In genomic region chr9:60052415-60052814, GRCm38 (mm10) we compare ENCODE assay signal across 15 mouse cellular contexts.
A peak's percentile ranks its signal among the peaks of the same experiment; 100 is the strongest.
DNase-seq lines count a peak whose midpoint lies in the region; ATAC-seq and TF ChIP-seq lines count a peak whose summit lies in the region.
"Had no signal": no experiment of that assay in that cellular context is flagged by ENCODE, and none has a peak within 500 bp of the region (broad histone marks: within the 10 kb centered on the region; RNA-seq: fewer than 3 reads in every experiment).

No protein-coding gene starts in this region.

- no peak for TF ChIP-seq EP300 in lung, postnatal 0 days (IDR thresholded peaks at IDR 0.05)
- TF ChIP-seq EP300 in ES-Bruce4 (IDR thresholded peaks at IDR 0.05; ENCODE audit: insufficient read depth, low read depth, low read length) = no peak

- peak; percentile 49 for TF ChIP-seq CTCF in intestine, postnatal 0 days (IDR thresholded peaks at IDR 0.05; ENCODE audit: low read depth)
- TF ChIP-seq CTCF in lung, postnatal 0 days (IDR thresholded peaks at IDR 0.05) = peak; percentile 21; the same call in 1 of the 2 replicates
- peak; percentile 57 for TF ChIP-seq CTCF in ES-Bruce4 (IDR thresholded peaks at IDR 0.05; ENCODE audit: low read depth, low read length)

- TF ChIP-seq POLR2A in ES-Bruce4 (IDR thresholded peaks at IDR 0.05; ENCODE audit: insufficient read depth, low read length) = no peak

- H3K36me3 ChIP-seq in intestine, postnatal 0 days (ENCODE audit: control insufficient read depth, insufficient read depth) = no peaks in the 10 kb centered on the region
- H3K36me3 ChIP-seq in intestine, embryonic 16.5 days (ENCODE audit: control insufficient read depth, insufficient read depth, low read length) = no peaks in the 10 kb centered on the region
- no peaks in the 10 kb centered on the region for H3K36me3 ChIP-seq in lung, postnatal 0 days (ENCODE audit: insufficient read depth, low read length)
- no peaks in the 10 kb centered on the region for H3K36me3 ChIP-seq in ES-Bruce4 (ENCODE audit: control insufficient read depth, insufficient read depth, low read length, poor library complexity, severe bottlenecking)
- H3K36me3 ChIP-seq: embryonic facial prominence, embryonic 12.5 days; forebrain, embryonic 10.5 days; G1E; hindbrain, embryonic 10.5 days; neural tube, embryonic 15.5 days; stomach, embryonic 15.5 days had no signal

- no peak overlapping the region for H3K9ac ChIP-seq in intestine, postnatal 0 days (ENCODE audit: low read depth, low read length)
- H3K9ac ChIP-seq in intestine, embryonic 16.5 days (ENCODE audit: low read depth, low read length) = no peak overlapping the region
- H3K9ac ChIP-seq in lung, postnatal 0 days (replicated peaks; ENCODE audit: low read depth) = no peak overlapping the region
- H3K9ac ChIP-seq in ES-Bruce4 (ENCODE audit: low read depth, poor library complexity, severe bottlenecking) = no peak overlapping the region
- H3K9ac ChIP-seq: embryonic facial prominence, embryonic 12.5 days; neural tube, embryonic 15.5 days; stomach, embryonic 15.5 days had no signal

- no peak for DNase-seq in lung, postnatal 0 days (ENCODE audit: low spot score)
- no peak for DNase-seq in lung, postnatal 10 days
- peak; percentile 12 for DNase-seq in induced T-regulatory cell, adult 2 months (ENCODE audit: low read depth)
- DNase-seq in retina, embryonic 14.5 days (ENCODE audit: low spot score) = no peak

- ATAC-seq in intestine, postnatal 0 days = no peak
- ATAC-seq in intestine, embryonic 16.5 days = no peak
- ATAC-seq in lung, postnatal 0 days = no peak
- ATAC-seq in megakaryocyte, adult 5-6 weeks (ENCODE audit: poor library complexity, severe bottlenecking) = no peak

- no peaks in the 10 kb centered on the region for H3K4me1 ChIP-seq in intestine, postnatal 0 days (replicated peaks; ENCODE audit: control insufficient read depth, insufficient read depth, low read length)
- no peaks in the 10 kb centered on the region for H3K4me1 ChIP-seq in intestine, embryonic 16.5 days (ENCODE audit: control insufficient read depth, insufficient read depth, low read length)
- no peaks in the 10 kb centered on the region for H3K4me1 ChIP-seq in lung, postnatal 0 days (ENCODE audit: insufficient read depth, low read depth, low read length)
- H3K4me1 ChIP-seq in ES-Bruce4 (ENCODE audit: control insufficient read depth, insufficient read depth, low read length) = no peaks in the 10 kb centered on the region
- H3K4me1 ChIP-seq: embryonic facial prominence, embryonic 12.5 days; hindbrain, embryonic 10.5 days; neural tube, embryonic 15.5 days; stomach, embryonic 15.5 days had no signal

- H3K27me3 ChIP-seq in intestine, postnatal 0 days (replicated peaks; ENCODE audit: control insufficient read depth, insufficient read depth, low read length) = no peaks in the 10 kb centered on the region
- H3K27me3 ChIP-seq in intestine, embryonic 16.5 days (replicated peaks; ENCODE audit: control insufficient read depth, insufficient read depth, low read length) = no peaks in the 10 kb centered on the region
- H3K27me3 ChIP-seq in lung, postnatal 0 days (replicated peaks; ENCODE audit: insufficient read depth, low read length) = no peaks in the 10 kb centered on the region
- H3K27me3 ChIP-seq in ES-Bruce4 (ENCODE audit: control insufficient read depth, insufficient read depth, low read length, poor library complexity, severe bottlenecking) = no peaks in the 10 kb centered on the region
- H3K27me3 ChIP-seq: embryonic facial prominence, embryonic 12.5 days; neural tube, embryonic 15.5 days; stomach, embryonic 15.5 days had no signal

- no peaks in the 10 kb centered on the region for H3K9me3 ChIP-seq in intestine, postnatal 0 days (ENCODE audit: control insufficient read depth)
- no peaks in the 10 kb centered on the region for H3K9me3 ChIP-seq in intestine, embryonic 16.5 days (ENCODE audit: control insufficient read depth, low read length)
- no peaks in the 10 kb centered on the region for H3K9me3 ChIP-seq in lung, postnatal 0 days (ENCODE audit: low read length)
- no peaks in the 10 kb centered on the region for H3K9me3 ChIP-seq in ES-Bruce4 (replicated peaks; ENCODE audit: control insufficient read depth, insufficient read depth, low read length, poor library complexity, severe bottlenecking)
- H3K9me3 ChIP-seq: forebrain, embryonic 10.5 days; G1E; neural tube, embryonic 15.5 days; stomach, embryonic 15.5 days had no signal

- 77% methylated on average over 4 of the region's 4 CpGs for WGBS in intestine, postnatal 0 days
- 73% methylated on average over 4 of the region's 4 CpGs for WGBS in intestine, embryonic 16.5 days
- 78% methylated on average over 4 of the region's 4 CpGs for WGBS in lung, postnatal 0 days

- no peak overlapping the region for H3K4me2 ChIP-seq in intestine, postnatal 0 days (replicated peaks; ENCODE audit: low read depth)
- H3K4me2 ChIP-seq in intestine, embryonic 16.5 days (ENCODE audit: low read depth, low read length) = no peak overlapping the region
- H3K4me2 ChIP-seq in lung, postnatal 0 days (replicated peaks; ENCODE audit: low read depth, low read length) = no peak overlapping the region
- H3K4me2 ChIP-seq: embryonic facial prominence, embryonic 12.5 days; heart, embryonic 11.5 days; neural tube, embryonic 15.5 days; stomach, embryonic 15.5 days had no signal

- no peak overlapping the region for H3K27ac ChIP-seq in intestine, postnatal 0 days (ENCODE audit: low read depth, low read length)
- H3K27ac ChIP-seq in intestine, embryonic 16.5 days (ENCODE audit: low read length) = no peak overlapping the region
- H3K27ac ChIP-seq in lung, postnatal 0 days (ENCODE audit: low read length) = no peak overlapping the region
- no peak overlapping the region for H3K27ac ChIP-seq in ES-Bruce4 (ENCODE audit: insufficient read depth, low read length)
- H3K27ac ChIP-seq: embryonic facial prominence, embryonic 12.5 days; forebrain, embryonic 10.5 days; hindbrain, embryonic 10.5 days; neural tube, embryonic 15.5 days; stomach, embryonic 15.5 days had no signal

- no peak overlapping the region for H3K4me3 ChIP-seq in intestine, postnatal 0 days (ENCODE audit: low read depth, low read length)
- H3K4me3 ChIP-seq in intestine, embryonic 16.5 days (ENCODE audit: low read length) = no peak overlapping the region
- no peak overlapping the region for H3K4me3 ChIP-seq in lung, postnatal 0 days (ENCODE audit: low read depth, low read length)
- H3K4me3 ChIP-seq in ES-Bruce4 (ENCODE audit: low read depth, low read length) = no peak overlapping the region
- H3K4me3 ChIP-seq: embryonic facial prominence, embryonic 12.5 days; forebrain, embryonic 10.5 days; hindbrain, embryonic 10.5 days; neural tube, embryonic 15.5 days; stomach, embryonic 15.5 days had no signal
